Mouse (Mus musculus) heart, embryonic 10.5 days (tissue): ENCODE results near the gene Ccar1. TPM values are rescaled to one million over a fixed set of nuclear protein-coding genes. Genes with fewer than 3 reads are reported as not detected.
A peak's percentile ranks its signal among the peaks of the same experiment; 100 is the strongest.
"Not testable (repeated sequence)": the region's sequence is repeated elsewhere in the genome, so short reads cannot be mapped to it uniquely, and the experiment has no call there.

ENCODE experiments used
- DNase-seq: peaks from one replicate; pipeline ENCODE4 v3.0.0-alpha.2; 2017; ENCODE audit warnings: low spot score
- H3K27ac ChIP-seq: fragments of 300-500 bp; sonication (generic); 2 replicates; pipeline ENCODE4 v1.5.1; 2016; ENCODE audit warnings: mild to moderate bottlenecking
- H3K27me3 ChIP-seq: fragments of 300-500 bp; sonication (generic); 2 replicates; pipeline ENCODE4 v1.6.1; 2016; ENCODE audit warnings: mild to moderate bottlenecking; ENCODE audit not compliant: poor library complexity, insufficient read depth, severe bottlenecking
- H3K36me3 ChIP-seq: fragments of 300-500 bp; sonication (generic); 2 replicates; pipeline ENCODE4 v1.6.1; 2016; ENCODE audit warnings: mild to moderate bottlenecking, moderate library complexity
- H3K4me1 ChIP-seq: fragments of 300-500 bp; sonication (generic); 2 replicates; pipeline ENCODE4 v1.6.1; 2016; ENCODE audit warnings: mild to moderate bottlenecking
- H3K4me3 ChIP-seq: fragments of 300-500 bp; sonication (generic); 2 replicates; pipeline ENCODE4 v1.5.1; 2016; ENCODE audit warnings: mild to moderate bottlenecking, moderate library complexity
- H3K9me3 ChIP-seq: fragments of 300-500 bp; sonication (generic); 2 replicates; pipeline ENCODE4 v1.6.1; 2016; ENCODE audit warnings: mild to moderate bottlenecking, moderate library complexity
- WGBS: fragments of 180-500 bp; shearing (Covaris S2); methylation state at CpG from one replicate; pipeline ENCODE4 v1.1.7; 2016; 5-methylcytosine and 5-hydroxymethylcytosine counted together
- polyA plus RNA-seq: library from polyadenylated mRNA; unstranded; fragments of >200 nt; fragmentation: Nextera tagmentation; extraction: Ambion mirVana; gene quantifications from 2 replicates; pipeline ENCODE4 v1.2.1, GENCODE M21; 2016

The Ccar1 gene
- polyA plus RNA-seq, 1 experiment from 2014 or later: 127 TPM

- H3K27ac ChIP-seq: peak overlapping the region; percentile 98
- no peaks in the 10 kb centered on the region for H3K9me3 ChIP-seq
- H3K4me1 ChIP-seq: peaks cover 6% of the 10 kb centered on the region; the same call in 1 of the 2 replicates
- no peak for DNase-seq
- WGBS: 19% methylated on average over 2 of the region's 2 CpGs
- H3K27me3 ChIP-seq: no peaks in the 10 kb centered on the region
- peak overlapping the region; percentile 97 for H3K4me3 ChIP-seq
- peaks cover 27% of the 10 kb centered on the region for H3K36me3 ChIP-seq
Measured at GRCm38 (mm10) chr10:62793091-62793453, 986 bp upstream of the Ccar1 start.

- Histone ChIP-seq H3K9me3 (no peaks in the 10 kb centered on the region), H3K4me3 (peak overlapping the region; percentile 97), H3K36me3 (peaks cover 42% of the 10 kb centered on the region), H3K27ac (peak overlapping the region; percentile 98), H3K27me3 (no peaks in the 10 kb centered on the region), H3K4me1 (peaks cover 6% of the 10 kb centered on the region; the same call in 1 of the 2 replicates)
- DNase-seq: no peak
- 1% methylated on average over 78 of the region's 78 CpGs for WGBS
Measured at GRCm38 (mm10) chr10:62791251-62792176, 572 bp downstream of the Ccar1 start.

GRCm38 (mm10) chr10:62781776-62782175, 10.3 kb downstream of the Ccar1 start:
- H3K4me1 ChIP-seq, H3K4me3 ChIP-seq, H3K27me3 ChIP-seq, DNase-seq, H3K27ac ChIP-seq, H3K9me3 ChIP-seq: not testable (repeated sequence)
- peaks cover 98% of the 10 kb centered on the region for H3K36me3 ChIP-seq
- 79% methylated on average over 1 of the region's 1 CpGs for WGBS

- no peak overlapping the region for H3K27ac ChIP-seq
- no peaks in the 10 kb centered on the region for H3K9me3 ChIP-seq
- 78% methylated on average over 6 of the region's 6 CpGs for WGBS
- H3K36me3 ChIP-seq: peaks cover 96% of the 10 kb centered on the region
- H3K4me3 ChIP-seq: no peak overlapping the region
- no peaks in the 10 kb centered on the region for H3K4me1 ChIP-seq
- H3K27me3 ChIP-seq: no peaks in the 10 kb centered on the region
- DNase-seq: no peak
Measured at GRCm38 (mm10) chr10:62750781-62751180, 41.3 kb downstream of the Ccar1 start.

GRCm38 (mm10) chr10:62739961-62740737, 51.9 kb downstream of the Ccar1 start:
- peaks cover 13% of the 10 kb centered on the region for H3K4me1 ChIP-seq
- peaks cover 57% of the 10 kb centered on the region for H3K36me3 ChIP-seq
- peak overlapping the region; percentile 43; the same call in 1 of the 2 replicates for H3K27ac ChIP-seq
- no peaks in the 10 kb centered on the region for H3K27me3 ChIP-seq
- no peak for DNase-seq
- H3K9me3 ChIP-seq: no peaks in the 10 kb centered on the region
- WGBS: 53% methylated on average over 4 of the region's 4 CpGs
- no peak overlapping the region for H3K4me3 ChIP-seq

GRCm38 (mm10) chr10:62736965-62737688, 55.0 kb downstream of the Ccar1 start:
- H3K9me3 ChIP-seq: no peaks in the 10 kb centered on the region
- H3K4me1 ChIP-seq: peaks cover 13% of the 10 kb centered on the region
- H3K36me3 ChIP-seq: peaks cover 27% of the 10 kb centered on the region
- no peak overlapping the region for H3K27ac ChIP-seq
- WGBS: 51% methylated on average over 4 of the region's 4 CpGs
- DNase-seq: no peak
- no peak overlapping the region for H3K4me3 ChIP-seq
- H3K27me3 ChIP-seq: no peaks in the 10 kb centered on the region

- no peaks in the 10 kb centered on the region for H3K9me3 ChIP-seq
- WGBS: 69% methylated on average over 10 of the region's 10 CpGs
- no peak overlapping the region for H3K4me3 ChIP-seq
- no peaks in the 10 kb centered on the region for H3K36me3 ChIP-seq
- 0 out of 2 replicates have a peak, but pooled peaks cover 3% of the 10 kb centered on the region for H3K4me1 ChIP-seq
- H3K27me3 ChIP-seq: peaks cover 7% of the 10 kb centered on the region; the same call in 1 of the 2 replicates
- no peak for DNase-seq
- H3K27ac ChIP-seq: no peak overlapping the region
Measured at GRCm38 (mm10) chr10:62730826-62731225, 61.3 kb downstream of the Ccar1 start.

- H3K9me3 ChIP-seq: no peaks in the 10 kb centered on the region
- no peaks in the 10 kb centered on the region for H3K36me3 ChIP-seq
- peaks cover 12% of the 10 kb centered on the region; the same call in 1 of the 2 replicates for H3K4me1 ChIP-seq
- WGBS: 2% methylated on average over 85 of the region's 85 CpGs
- peaks cover 37% of the 10 kb centered on the region for H3K27me3 ChIP-seq
- peak within 1 kb of the TSS; percentile 76 for H3K27ac ChIP-seq
- H3K4me3 ChIP-seq: peak within 1 kb of the TSS; percentile 82
- peak; percentile 79 for DNase-seq
Measured at GRCm38 (mm10) chr10:62725771-62726687, 66.1 kb downstream of the Ccar1 start, which contains the start of gene Stox1. Stox1 (minus strand) TSS chr10:62726128.

GRCm38 (mm10) chr10:62724936-62725335, 67.2 kb downstream of the Ccar1 start:
- DNase-seq: no peak
- WGBS: 22% methylated on average over 7 of the region's 7 CpGs
- no peaks in the 10 kb centered on the region for H3K9me3 ChIP-seq

GRCm38 (mm10) chr10:62722701-62723100, 69.4 kb downstream of the Ccar1 start:
- H3K36me3 ChIP-seq: no peaks in the 10 kb centered on the region
- H3K4me1 ChIP-seq: peaks cover 12% of the 10 kb centered on the region; the same call in 1 of the 2 replicates
- DNase-seq: no peak
- no peak overlapping the region for H3K4me3 ChIP-seq
- H3K27ac ChIP-seq: no peak overlapping the region
- no peaks in the 10 kb centered on the region for H3K9me3 ChIP-seq
- peaks cover 37% of the 10 kb centered on the region for H3K27me3 ChIP-seq
- 14% methylated on average over 4 of the region's 4 CpGs for WGBS

More at GRCm38 (mm10) chr10:62724936-62725335, 67.2 kb downstream of the Ccar1 start:
- Histone ChIP-seq H3K36me3 (no peaks in the 10 kb centered on the region), H3K27me3 (peaks cover 37% of the 10 kb centered on the region), H3K4me1 (peaks cover 12% of the 10 kb centered on the region; the same call in 1 of the 2 replicates), H3K27ac (no peak overlapping the region), H3K4me3 (peak overlapping the region; percentile 82; the same call in 1 of the 2 replicates)

- peaks cover 31% of the 10 kb centered on the region for H3K27me3 ChIP-seq
- H3K4me1 ChIP-seq, H3K27ac ChIP-seq, H3K36me3 ChIP-seq, H3K9me3 ChIP-seq, H3K4me3 ChIP-seq: not testable (repeated sequence)
- peak; percentile 54 for DNase-seq
- WGBS: 82% methylated on average over 8 of the region's 8 CpGs
Measured at GRCm38 (mm10) chr10:62720574-62720973, 71.5 kb downstream of the Ccar1 start.
